Comparison of ENCODE assay signal across 16 mouse cellular contexts in genomic region chr1:12500442-12500841, GRCm38 (mm10).
A peak's percentile ranks its signal among the peaks of the same experiment; 100 is the strongest.
DNase-seq lines count a peak whose midpoint lies in the region; TF ChIP-seq lines count a peak whose summit lies in the region.
"Had no signal": no experiment of that assay in that cellular context is flagged by ENCODE, and none has a peak within 500 bp of the region (broad histone marks: within the 10 kb centered on the region; RNA-seq: fewer than 3 reads in every experiment).

No protein-coding gene starts in this region.

- no peak for TF ChIP-seq CTCF in gastrocnemius, adult 2 months (IDR thresholded peaks at IDR 0.05)
- no peak for TF ChIP-seq CTCF in cerebellum, adult 2 months (IDR thresholded peaks at IDR 0.05; ENCODE audit: borderline replicate concordance, insufficient read depth, low read depth, low read length)

- H3K27me3 ChIP-seq in cerebellum, adult 2 months (ENCODE audit: control insufficient read depth, insufficient read depth, low read length) = no peaks in the 10 kb centered on the region
- H3K27me3 ChIP-seq: forebrain, embryonic 13.5 days; midbrain, embryonic 13.5 days; neural tube, embryonic 12.5 days; stomach, embryonic 15.5 days had no signal

- TF ChIP-seq POLR2A in cerebellum, adult 2 months (IDR thresholded peaks at IDR 0.05; ENCODE audit: borderline replicate concordance, insufficient read depth, low read length) = no peak

- DNase-seq in gastrocnemius, adult 2 months = peak; percentile 17
- no peak for DNase-seq in gastrocnemius, postnatal 25 days
- peak; percentile 31 for DNase-seq in right cerebral cortex, adult 18-20 months
- no peak for DNase-seq in right cerebral cortex, postnatal 14 days
- peak; percentile 43 for DNase-seq in layer of hippocampus, adult 9-11 months
- no peak for DNase-seq in cerebellum, adult 2 months
- DNase-seq in gastrocnemius, adult 8-10 months (ENCODE audit: low spot score in 2 of 2) = no peak
- DNase-seq: cerebellum, adult 8-10 months; lung, postnatal 10 days; retina, postnatal 1 day; thymus, postnatal 36 days had no signal

- intact Hi-C loops in gastrocnemius, adult 2 months (cut with DNase I) = no loop called here

- H3K4me1 ChIP-seq in cerebellum, adult 2 months (ENCODE audit: control insufficient read depth, insufficient read depth, low read length) = no peaks in the 10 kb centered on the region
- H3K4me1 ChIP-seq: forebrain, embryonic 13.5 days; midbrain, embryonic 13.5 days; neural tube, embryonic 12.5 days; stomach, embryonic 15.5 days had no signal

- H3K4me3 ChIP-seq in gastrocnemius, adult 2 months = no peak overlapping the region
- H3K4me3 ChIP-seq in cerebellum, adult 2 months (replicated peaks; ENCODE audit: insufficient read depth, low read depth, low read length) = no peak overlapping the region
- H3K4me3 ChIP-seq: forebrain, embryonic 13.5 days; midbrain, embryonic 13.5 days; neural tube, embryonic 12.5 days; stomach, embryonic 15.5 days had no signal

- no peak overlapping the region for H3K27ac ChIP-seq in gastrocnemius, adult 2 months
- H3K27ac ChIP-seq in cerebellum, adult 2 months (ENCODE audit: insufficient read depth, low read length) = no peak overlapping the region
- H3K27ac ChIP-seq: forebrain, embryonic 13.5 days; kidney, postnatal 0 days; midbrain, embryonic 13.5 days; neural tube, embryonic 12.5 days; stomach, embryonic 15.5 days had no signal

- WGBS in cerebellum, adult 2 months = 51% methylated on average over 3 of the region's 3 CpGs

Comparison
In these comparisons a context has a peak if more than half of its experiments do, and no peak if none do; other contexts are left out.
1. DNase-seq: peak in gastrocnemius, adult 2 months (single experiment), right cerebral cortex, adult 18-20 months (single experiment) and layer of hippocampus, adult 9-11 months (single experiment); none in gastrocnemius, postnatal 25 days (single experiment), right cerebral cortex, postnatal 14 days (single experiment), cerebellum, adult 2 months (0 of 2) and gastrocnemius, adult 8-10 months (0 of 2).